Mouse (Mus musculus) T-helper 17 cell (primary cell): ENCODE data around the gene Rbfox3.

Experiments used
- in situ Hi-C, 2 experiments: fragments of 300-600 bp; cut with MboI, MseI; formaldehyde crosslinking; loops; 1 replicate in 1 of 2; 2 replicates in 1 of 2; pipeline ENCODE4 v1.15.1; 2025; ENCODE audit warnings: high pct_unique_total_duplicates in 2 of 2

The Rbfox3 gene

DNA sequence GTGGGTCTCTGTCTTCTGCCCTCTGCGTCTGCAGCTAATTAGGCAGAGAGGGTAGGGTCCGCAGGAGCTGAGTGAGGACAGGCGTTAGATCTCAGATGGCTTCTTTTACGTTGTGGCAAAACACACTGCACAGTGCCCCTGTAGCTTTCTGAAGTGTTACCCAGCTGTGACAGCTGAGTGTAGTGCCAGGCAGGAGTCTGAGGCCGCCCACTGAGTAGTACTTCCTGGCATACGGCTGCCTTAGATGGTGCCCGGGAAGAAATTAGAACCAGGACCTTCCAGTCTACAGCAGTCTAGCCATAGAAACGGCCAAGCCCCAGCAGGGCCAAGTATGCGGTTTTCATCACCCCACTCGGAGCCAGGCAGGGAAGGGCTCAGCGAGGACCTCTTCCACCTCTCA lies 426.1 kb downstream of the Rbfox3 start:
- in situ Hi-C loops, result loop anchor here in 1 of 2 experiments (5.0 kb wide), 1 partner anchor 38 kb away; no protein-coding TSS in a partner anchor

DNA sequence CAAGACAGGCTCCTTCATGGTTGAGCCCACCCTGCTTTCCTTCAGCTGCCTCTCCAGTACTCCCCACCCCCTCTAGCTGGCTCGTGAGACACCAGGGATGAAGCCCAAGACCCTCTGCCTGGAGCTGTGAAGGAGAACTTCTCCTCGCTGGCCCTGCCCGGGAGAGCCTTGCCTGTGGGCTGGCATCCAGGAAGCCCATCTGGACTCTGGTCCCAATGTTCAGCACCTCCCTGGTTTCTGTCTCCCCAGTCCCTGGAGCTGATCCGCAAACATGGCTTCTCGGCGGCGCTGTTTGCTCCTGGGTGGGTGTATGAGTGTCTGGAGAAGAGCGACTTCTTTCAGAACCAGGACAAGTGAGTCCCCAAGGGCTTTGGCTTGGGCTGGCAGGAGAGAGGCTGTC lies 427.2 kb downstream of the Rbfox3 start:
- in situ Hi-C loops, result loop anchor here in 1 of 2 experiments (5.0 kb wide), 1 partner anchor 37 kb away; no protein-coding TSS in a partner anchor

DNA sequence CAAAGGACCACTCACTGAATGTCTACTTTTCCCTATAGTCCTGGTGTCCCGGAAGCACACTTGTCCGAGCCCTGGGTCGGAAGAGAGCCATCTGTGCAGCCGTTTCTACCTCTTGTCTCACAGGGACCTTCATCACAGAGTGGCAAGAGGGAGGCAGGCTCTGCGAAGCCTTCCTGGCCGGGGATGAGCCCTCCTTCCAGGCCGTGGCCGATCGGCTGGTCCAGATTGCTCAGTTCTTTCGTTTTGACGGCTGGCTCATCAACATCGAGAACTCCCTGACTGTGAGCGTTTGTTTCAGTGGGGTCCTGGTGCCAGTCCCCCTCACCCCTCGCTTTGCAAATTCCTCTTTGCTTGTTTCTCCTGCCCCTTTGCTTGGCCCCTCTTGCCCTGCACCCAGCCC lies 429.6 kb downstream of the Rbfox3 start:
- in situ Hi-C loops, result loop anchor here in 1 of 2 experiments (5.0 kb wide), 1 partner anchor 34 kb away; no protein-coding TSS in a partner anchor

DNA sequence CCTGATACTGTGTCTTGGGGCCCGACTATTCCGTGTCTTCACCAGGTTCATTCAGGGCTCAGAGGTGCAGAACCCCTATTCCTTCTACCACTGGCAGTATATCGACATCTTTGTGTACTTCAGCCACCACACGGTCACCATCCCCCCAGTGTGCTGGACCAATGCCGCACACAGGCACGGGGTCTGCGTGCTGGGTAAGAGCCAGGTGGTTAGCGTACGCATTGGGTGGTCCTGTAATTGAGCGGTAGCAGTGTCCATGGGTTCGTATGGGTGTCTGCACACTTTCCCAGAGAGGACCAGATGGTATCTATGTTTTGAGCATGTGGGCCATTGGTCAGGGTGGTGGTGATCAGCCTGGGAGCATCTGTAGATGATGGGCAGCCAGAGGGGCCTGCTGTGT lies 430.2 kb downstream of the Rbfox3 start:
- in situ Hi-C loops, result loop anchor here in 1 of 2 experiments (5.0 kb wide), 1 partner anchor 34 kb away; no protein-coding TSS in a partner anchor

DNA sequence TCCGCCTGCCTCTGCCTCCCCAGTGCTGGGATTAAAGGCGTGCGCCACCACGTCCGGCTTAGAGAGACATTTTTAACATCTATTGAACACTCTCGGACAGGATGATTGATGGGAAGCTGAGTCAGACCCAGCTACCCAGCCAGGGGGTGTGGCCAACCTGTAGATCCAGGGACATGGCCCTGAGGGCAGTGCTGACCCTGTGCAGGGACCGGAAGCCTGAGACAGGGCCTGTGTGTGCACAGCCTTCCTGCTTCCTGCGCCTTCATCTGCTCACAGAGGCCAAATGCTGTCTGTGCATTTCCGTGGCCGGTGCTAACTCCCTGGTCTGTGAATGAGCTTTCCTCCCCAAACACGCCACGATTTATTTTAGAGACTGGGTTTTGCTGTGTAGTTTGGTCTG lies 431.6 kb downstream of the Rbfox3 start:
- in situ Hi-C loops, result loop anchor here in 1 of 2 experiments (5.0 kb wide), 1 partner anchor 32 kb away; no protein-coding TSS in a partner anchor

DNA sequence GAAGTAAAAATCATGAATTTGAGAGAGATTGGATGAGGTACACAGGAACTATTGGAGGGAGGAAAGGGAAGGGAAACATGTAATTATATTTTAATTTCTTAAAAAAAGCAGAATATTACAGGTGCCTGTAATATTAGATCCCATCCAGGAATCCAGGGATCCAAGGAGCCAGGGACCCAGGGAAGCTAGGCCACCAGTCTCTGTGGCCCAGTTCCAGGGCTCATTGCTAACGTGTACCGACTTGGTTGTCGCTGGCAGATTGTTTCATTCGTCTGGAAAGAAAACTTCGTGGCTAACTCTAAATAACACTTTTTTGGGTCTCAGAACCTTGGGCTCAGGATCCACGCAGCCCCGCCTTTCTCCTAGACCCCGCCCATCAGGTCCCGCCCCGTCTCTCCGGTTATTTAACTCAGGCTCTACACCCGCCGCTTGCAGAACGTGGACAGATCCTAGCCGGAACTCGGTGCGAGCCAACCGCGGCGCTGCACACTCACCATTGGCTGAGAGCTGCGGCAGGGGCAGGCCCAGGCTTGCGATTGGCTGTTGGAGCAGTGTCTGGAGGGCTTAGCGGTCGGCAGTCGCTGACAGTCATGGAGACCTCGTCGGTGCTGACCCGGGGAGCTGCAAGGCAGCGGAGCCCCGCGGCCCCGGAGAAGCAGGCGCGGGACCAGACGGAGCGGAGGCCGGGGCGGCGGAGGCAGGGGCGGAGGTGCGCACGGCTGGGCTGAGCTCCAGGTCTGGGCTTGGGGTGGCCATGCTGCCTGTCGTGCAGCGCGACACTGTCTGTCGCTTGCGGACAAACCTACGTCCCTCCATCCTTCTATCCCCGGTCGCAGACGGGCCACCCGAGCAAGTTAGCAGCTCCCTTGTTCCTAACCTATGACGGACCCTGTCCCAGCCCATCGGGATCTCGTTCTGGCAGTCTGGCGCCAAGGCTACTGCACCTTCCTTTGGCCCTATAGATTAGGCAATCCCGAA lies 434.7 kb downstream of the Rbfox3 start, which contains the start of gene Engase:
Gene Engase, plus strand, starts transcription at position 434 of the 978 bp plus-strand sequence.
- in situ Hi-C loops, result no loop called here

DNA sequence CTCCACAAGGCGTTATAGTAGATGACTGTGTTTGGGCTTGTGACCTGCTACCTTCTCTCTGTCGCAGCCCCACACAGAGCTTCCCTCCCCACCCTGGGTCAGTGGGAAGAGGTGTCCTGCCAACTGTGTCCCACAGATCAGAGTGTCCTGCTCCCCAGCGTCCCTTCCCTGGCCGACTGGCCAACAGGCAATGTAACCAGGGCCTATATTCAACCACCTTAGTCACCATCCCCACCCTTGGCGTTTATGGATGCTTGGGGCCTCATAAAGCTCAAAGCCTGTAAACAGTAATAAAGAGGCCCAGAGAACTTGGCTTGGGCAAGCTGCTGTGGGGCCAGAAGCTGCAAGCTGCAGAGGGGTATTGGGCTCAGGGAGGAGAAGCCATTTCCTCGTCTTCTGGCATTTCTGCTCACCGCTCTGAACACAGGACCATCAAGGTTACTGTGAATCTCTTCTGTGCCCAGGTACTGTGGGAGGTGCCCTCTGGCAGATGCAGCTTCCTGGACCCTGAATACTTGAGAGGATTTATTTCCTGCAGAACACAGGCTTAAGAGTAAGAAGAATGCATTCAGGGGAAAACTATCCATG lies 435.8 kb downstream of the Rbfox3 start:
- in situ Hi-C loops, result no loop called here

DNA sequence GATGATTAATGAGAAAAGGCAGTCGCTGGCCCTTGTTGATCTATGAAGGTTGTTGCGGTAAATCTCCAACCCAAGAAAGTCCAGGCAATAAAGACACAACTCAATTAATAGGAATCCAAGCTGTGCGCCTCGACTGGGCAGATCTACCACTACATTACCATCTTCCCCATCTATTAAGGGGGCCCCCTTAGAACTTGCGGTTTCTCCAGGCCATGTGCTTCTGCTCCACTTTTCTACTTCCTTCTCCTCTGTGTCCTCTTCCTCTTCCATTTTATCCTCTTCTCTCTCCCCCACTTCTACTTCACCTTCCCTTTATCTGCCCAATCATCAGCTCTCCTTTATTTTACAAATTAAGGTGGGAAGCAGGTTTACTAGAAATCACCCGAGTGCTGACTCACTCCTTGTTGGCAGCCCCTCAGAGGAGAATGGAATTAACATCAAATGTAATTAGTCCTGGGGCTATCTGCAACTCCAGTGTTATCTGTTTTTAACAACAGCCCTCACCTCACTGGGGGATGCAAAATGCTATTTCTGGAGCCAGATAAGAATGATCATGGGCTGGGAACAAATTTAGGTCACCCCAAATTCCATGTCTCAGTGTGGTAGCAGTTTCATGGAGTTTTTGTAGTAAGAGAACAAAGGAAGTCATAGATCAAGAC lies 437.4 kb downstream of the Rbfox3 start:
- in situ Hi-C loops, result no loop called here

DNA sequence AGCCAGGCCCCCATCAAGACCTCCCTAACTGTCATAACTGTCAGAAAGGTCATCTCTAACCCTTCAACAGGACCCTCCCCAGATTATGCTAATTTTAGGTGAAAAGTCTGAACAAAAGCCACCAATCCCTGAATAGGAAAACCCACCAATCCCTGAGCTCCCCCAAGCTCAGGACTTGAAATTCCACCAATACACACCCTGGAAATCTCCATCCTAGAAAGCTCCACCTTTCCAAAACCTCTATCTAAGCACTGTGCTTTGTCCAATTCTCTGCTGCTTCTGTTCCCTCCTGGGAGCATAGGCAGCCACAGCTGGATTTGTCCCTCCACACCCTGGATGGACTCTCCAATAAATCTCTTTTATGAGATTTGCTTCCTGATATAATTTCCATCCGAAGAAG lies 438.2 kb downstream of the Rbfox3 start:
- in situ Hi-C loops, result no loop called here

DNA sequence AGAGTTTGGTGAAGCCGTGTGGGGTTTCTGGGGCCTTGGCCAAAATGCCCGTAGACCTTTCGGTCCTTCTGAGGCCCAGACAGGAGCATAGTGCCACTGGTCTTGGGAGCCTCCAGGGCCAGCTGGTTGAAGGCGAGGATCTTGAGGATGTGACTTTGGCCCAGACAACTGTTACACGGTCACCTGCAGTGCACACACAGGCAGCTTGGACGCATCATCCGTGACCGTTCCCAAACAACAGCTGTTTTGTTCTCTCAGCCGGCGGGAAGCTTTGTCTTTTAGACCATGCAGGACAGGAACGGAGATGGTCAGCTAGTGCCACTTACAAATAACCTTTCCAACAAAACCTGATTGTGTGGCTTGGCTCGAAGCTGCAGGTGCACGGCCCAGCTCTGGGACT lies 439.7 kb downstream of the Rbfox3 start:
- in situ Hi-C loops, result no loop called here

DNA sequence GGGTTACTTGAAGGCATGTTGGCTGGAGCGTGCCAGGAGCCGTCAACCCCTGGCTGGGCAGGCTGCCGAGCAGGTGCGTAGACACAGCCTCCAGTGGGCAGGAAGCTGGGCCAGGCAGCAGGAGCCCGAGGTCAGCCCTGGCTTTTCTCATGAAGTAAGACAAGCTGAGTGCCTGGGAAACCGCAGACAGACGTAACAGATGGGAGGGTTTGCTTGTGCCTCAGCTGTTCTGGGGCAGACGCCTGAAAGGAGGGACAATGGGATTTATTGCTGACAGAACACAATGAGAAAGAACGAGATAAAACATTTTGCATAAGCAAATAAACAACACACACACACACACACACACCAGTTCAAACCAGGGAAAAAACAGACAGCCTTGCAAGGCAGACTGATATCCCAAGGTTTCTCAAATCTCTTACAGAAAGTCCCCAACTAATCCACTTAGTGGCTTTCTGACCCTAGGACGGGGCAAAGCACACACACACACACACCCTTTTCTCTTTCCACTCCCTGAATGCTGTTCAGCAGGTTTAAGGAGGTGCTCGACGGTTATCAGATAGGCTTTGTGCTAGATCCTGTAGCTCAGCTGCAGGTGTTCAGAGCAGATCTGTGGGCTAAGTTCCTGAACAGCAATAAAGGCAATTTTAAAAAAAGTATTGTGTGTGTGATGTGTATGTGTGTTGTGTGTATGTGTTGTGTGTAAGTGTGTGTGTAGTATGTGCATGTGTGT lies 441.0 kb downstream of the Rbfox3 start:
- in situ Hi-C loops, result no loop called here

DNA sequence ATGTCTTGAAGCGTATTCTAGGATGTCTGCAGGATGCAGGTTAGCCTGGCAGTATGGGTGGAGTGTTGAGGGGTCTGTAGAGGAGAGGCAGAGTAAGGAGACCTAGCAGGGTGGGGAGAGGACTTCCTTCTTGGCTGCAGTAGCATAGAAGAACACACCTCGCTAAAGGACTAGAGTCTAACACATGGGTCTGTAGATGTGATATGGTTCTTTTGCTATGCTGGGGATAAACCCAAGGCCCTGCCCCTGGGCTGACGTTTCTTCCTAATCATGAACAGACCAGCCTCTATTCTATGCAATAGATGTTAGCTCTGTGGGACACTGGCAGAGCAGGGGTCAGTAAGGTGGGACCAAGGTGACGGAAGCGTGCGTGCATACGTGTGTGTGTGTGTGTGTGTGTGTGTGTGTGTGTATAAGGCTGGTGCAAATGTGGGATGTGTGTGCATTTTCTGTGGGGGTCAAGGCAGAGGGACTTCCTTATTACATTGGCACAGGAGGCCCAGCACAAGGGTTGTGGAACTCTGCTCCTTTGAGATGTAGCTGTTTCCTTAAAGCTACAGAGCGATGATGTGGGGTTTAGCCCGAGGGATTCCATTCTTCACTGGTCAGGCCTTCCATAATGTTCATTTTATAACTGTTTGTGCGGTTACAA lies 441.8 kb downstream of the Rbfox3 start:
- in situ Hi-C loops, result no loop called here

DNA sequence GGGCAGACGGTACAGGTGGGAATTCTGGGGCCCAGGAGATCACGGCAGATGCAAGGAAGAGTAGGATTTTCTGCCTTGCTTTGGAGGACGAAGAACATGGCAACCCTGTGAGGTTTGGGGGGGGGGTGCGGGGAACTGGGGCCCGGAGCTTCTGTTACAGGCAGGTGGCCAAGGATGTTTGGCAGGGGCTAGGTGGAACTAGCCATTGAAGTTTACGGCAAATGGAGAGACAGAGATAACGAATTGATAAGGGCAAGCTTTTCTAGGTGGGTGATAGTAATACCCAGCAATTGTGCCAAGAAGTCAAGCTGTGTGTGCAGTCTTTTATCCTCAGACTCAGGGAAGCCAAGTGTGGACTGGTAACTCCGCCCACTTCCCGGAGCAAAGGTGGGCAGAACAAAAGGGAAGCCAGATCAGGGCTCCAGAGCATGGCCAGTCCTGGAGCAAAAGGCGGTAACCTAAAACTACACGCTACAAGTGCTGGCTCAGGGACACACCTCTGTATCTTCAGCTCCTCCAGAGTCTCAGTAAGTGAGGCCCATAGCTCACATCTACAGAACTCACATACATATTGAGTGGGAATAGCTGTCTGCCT lies 443.9 kb downstream of the Rbfox3 start:
- in situ Hi-C loops, result no loop called here

DNA sequence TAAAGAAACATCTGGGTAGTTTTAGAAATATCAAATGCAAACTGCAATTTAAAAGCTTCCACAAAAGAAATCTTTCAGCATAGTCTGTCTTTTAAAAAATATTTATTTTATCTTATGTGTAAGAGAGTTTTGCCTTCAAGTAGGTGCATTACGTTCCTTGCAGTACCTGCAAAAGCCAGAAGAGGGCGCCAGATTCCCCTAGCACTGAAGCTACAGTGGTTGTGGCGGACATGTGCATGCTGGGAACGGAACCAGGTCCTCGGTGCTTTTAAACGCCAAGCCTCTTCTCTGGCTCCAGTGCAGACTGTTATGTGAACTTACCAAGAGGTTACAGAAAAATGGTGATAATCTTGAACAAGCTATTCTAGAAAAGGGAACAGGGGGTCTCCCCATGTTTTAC lies 451.1 kb downstream of the Rbfox3 start:
- in situ Hi-C loops, result no loop called here

DNA sequence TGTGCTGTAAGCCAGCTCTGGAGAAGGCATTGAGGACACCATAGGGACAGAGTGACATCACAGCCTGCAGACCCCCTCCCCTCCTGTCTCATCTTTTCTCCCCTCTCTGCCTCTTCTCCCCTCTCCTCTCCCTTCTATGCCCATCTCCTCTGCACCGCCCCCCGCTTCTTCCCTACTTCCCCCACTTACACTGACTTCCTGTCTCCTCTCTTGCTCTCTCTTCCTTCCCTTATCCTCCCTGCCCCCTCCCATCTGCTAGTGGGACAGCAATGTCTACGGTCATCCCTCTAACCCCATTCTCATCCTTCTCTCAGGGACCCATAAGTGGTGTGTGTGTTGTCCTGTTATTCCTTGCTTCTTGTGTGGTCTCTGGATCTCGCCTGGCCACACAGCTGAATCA lies 451.9 kb downstream of the Rbfox3 start:
- in situ Hi-C loops, result no loop called here

DNA sequence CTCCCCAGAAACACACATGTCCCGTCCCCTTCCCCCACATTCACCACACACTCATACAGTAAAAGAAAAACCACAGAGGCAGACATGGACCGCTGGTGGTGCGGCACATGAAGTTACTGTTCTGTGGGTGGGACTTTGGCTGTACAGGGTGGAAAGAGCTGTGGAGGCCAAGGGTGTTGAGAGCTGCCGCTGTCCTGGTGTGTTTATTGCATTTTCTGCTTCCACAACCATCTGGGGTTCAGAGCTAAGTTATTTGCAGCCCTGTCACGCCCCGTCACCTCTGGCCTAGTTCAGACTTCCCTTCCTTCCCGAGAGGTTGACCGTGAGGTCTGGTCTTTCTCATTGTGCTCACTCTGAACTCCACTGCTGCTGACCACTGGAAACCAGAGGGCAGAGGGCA lies 452.3 kb downstream of the Rbfox3 start:
- in situ Hi-C loops, result no loop called here

DNA sequence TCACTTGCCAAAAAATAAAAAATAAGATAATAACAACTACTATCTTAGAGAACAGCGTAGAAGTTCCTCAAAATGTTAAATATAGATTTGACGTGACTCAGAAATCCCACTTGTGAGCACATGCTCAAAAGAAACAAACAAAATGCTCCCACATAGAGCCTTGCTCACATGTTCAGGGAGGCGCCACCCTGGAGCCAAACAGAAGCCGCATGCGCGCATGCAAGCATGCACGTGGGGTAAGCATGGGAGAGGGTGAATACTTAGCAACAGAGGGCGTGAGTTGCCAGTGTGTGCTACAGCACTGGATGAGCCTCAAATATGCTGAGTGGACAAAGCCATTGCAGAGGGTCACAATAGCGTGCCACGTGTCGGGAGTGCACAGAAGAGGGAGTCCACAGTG lies 454.5 kb downstream of the Rbfox3 start:
- in situ Hi-C loops, result no loop called here

DNA sequence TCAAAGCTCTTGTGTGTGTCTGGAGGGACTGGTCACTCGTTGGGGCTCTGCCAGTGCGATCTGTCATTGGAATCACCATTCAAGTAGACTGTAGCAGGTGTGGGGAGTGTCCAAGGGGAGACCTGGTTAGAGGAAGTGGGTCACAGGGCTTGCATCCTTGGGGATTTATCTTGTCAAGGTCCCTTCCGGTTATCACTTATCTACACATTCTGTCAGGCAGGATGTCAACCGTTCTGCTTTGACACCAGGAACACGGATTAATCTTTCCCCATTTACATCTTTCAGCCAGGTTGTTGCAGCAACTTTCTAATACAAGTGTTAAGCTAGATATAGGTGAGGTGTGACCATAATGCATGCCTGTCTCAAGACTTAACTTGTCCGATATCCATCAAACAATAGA lies 455.6 kb downstream of the Rbfox3 start:
- in situ Hi-C loops, result no loop called here

DNA sequence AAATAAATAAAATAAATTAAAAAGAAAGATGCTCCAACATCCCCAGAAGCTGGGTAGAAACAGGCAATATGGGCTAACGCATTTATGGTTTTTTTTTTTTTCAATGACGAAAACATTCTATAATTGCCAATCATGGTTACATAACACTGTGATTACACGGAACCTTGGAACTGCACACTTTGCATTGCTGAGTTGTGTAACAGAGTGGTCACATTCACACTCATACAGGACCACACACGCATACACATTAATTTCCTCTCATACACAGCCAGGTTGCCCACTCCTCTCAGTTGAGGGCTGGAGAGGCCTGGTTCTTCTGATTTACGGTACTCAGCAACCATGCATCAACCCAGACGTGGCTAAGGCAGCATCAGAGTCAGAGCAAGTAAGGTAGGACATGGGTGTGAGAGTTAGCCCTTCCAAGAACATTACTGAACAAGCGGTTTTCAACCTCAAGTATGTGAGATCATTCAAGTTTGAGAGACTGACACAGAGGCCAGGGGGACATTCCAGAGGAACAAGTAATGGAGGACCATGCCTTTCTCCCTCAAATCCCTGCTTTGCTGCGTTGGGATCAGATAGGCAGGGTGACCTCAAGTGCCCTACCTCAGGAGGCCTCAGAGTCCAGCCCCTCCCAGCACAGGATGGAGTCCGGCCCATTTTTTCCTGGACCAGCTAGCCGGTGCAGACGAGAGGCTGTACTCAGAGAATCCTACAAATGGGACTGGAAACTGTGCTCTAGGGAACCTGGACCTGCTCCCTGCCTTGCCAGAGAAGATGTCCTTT lies 457.3 kb downstream of the Rbfox3 start:
- in situ Hi-C loops, result no loop called here

DNA sequence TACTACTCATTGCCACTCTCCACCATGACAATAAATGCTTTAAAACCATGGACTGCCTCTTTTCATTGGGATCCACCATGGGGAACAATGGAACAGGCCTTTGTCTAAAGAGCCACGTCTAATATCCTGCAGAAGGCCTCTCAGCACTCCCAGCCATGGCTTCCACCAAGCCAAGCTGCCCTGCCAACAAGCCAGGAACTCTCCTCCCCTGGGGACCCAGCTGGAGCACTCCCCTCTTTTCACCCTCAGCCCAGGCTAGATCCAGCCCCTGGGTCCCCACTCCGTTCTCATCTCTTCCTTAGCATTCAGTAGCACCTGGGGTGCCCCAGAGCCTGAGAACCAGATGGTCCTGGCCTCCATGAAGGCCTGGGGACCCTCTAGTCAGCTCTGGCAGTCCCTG lies 458.4 kb downstream of the Rbfox3 start:
- in situ Hi-C loops, result no loop called here
